Mouse (Mus musculus): ENCODE results near the gene Stpg2. TPM values are rescaled to one million over a fixed set of nuclear protein-coding genes. Genes with fewer than 3 reads are reported as not detected.
A peak's percentile ranks its signal among the peaks of the same experiment; 100 is the strongest.

The Stpg2 gene
- 0.06 TPM in 1 of 2 replicates, not detected in the other for polyA plus RNA-seq (2015; fragmentation: Nextera tagmentation; extraction: Ambion mirVana)

DNA sequence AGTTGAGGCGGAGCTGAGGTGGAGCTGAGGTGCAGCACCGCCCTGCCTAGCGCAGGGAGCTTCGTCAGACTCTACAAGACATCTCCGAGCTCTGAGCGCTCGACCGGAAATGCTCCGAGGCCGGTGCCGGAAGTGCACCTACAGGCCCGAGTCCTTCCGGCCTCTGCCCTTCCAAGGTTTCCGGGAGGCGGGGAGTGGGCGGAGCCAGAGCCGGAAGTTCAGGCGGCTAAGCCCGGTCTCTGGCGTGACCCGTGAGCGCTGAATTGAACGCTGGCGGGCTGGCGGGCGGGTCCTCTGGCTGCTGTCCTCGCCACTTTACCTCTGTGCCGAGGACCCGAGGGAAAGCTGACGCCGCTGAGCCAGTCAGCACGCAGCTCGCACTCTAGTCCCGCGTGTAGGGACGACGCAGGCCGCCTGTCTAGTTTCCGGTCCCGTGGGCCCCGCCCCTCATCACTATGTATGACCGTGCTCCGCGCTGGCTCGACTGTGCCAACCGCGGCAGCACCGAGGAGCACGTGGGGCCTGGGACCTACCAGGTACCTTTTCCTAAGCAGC lies at the start of gene Stpg2:
Gene Stpg2, plus strand, starts transcription at position 251 of the 555 bp plus-strand sequence.
- peak within 1 kb of the TSS; percentile 62 for H3K4me3 ChIP-seq
- no peaks in the 10 kb centered on the region for H3K9me3 ChIP-seq
- peak within 1 kb of the TSS; percentile 98 for H3K27ac ChIP-seq (replicated peaks)
- no peaks in the 10 kb centered on the region for H3K36me3 ChIP-seq
- ATAC-seq (ENCODE audit: low FRiP score, low read depth) = peak; percentile 99
- under 1% methylated on average over 49 of the region's 49 CpGs for WGBS
- H3K4me1 ChIP-seq (replicated peaks) = peaks cover 5% of the 10 kb centered on the region
- peak within 1 kb of the TSS; percentile 67 for H3K9ac ChIP-seq
- peak within 1 kb of the TSS; percentile 90 for H3K4me2 ChIP-seq
- peaks cover 24% of the 10 kb centered on the region for H3K27me3 ChIP-seq

- ATAC-seq (ENCODE audit: low FRiP score, low read depth) = no peak
- no peak overlapping the region for H3K4me2 ChIP-seq
- 68% methylated on average over 2 of the region's 2 CpGs for WGBS
- H3K27ac ChIP-seq (replicated peaks) = no peak overlapping the region
- H3K4me1 ChIP-seq (replicated peaks) = no peaks in the 10 kb centered on the region
- no peak overlapping the region for H3K9ac ChIP-seq
- H3K9me3 ChIP-seq = no peaks in the 10 kb centered on the region
- H3K27me3 ChIP-seq = no peaks in the 10 kb centered on the region
- no peak overlapping the region for H3K4me3 ChIP-seq
- H3K36me3 ChIP-seq = no peaks in the 10 kb centered on the region
Observed at GRCm38 (mm10) chr3:139162146-139162545, 43.3 kb upstream of the Stpg2 start.

DNA sequence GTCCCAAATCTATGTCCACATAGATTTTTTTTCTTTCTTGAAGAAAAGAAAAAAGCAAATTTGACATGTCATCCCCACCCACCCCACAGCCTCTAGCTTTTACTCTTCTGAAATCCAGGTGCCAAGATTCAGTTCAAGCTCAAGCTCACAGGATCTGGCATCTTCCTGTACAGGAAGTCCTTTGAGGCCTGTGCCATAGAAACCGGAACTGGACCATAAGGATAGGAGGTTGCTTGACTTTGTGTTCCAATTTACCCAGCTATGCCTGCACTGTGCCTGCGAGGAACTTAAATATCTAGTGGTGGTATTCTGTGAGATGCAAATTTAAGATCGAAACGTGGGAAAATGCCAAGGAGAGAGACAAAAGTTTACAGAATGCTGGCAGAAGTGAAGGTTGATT lies 42.8 kb upstream of the Stpg2 start:
- Histone ChIP-seq H3K4me2 (no peak overlapping the region), H3K4me3 (no peak overlapping the region), H3K27me3 (no peaks in the 10 kb centered on the region), H3K9ac (no peak overlapping the region), H3K4me1 (replicated peaks) (no peaks in the 10 kb centered on the region), H3K27ac (replicated peaks) (no peak overlapping the region), H3K36me3 (no peaks in the 10 kb centered on the region), H3K9me3 (no peaks in the 10 kb centered on the region)
- no peak for ATAC-seq (ENCODE audit: low FRiP score, low read depth)
- WGBS = 81% methylated on average over 4 of the region's 4 CpGs

GRCm38 (mm10) chr3:139168510-139169269 lies 36.8 kb upstream of the Stpg2 start:
- ATAC-seq (ENCODE audit: low FRiP score, low read depth) = no peak
- Histone ChIP-seq H3K27me3 (no peaks in the 10 kb centered on the region), H3K27ac (replicated peaks) (no peak overlapping the region; the same call in 1 of the 2 replicates), H3K36me3 (no peaks in the 10 kb centered on the region), H3K4me3 (no peak overlapping the region), H3K4me2 (no peak overlapping the region), H3K9ac (no peak overlapping the region), H3K9me3 (no peaks in the 10 kb centered on the region), H3K4me1 (replicated peaks) (peaks cover 4% of the 10 kb centered on the region; the same call in 1 of the 2 replicates)
- WGBS = 26% methylated on average over 4 of the region's 4 CpGs

DNA sequence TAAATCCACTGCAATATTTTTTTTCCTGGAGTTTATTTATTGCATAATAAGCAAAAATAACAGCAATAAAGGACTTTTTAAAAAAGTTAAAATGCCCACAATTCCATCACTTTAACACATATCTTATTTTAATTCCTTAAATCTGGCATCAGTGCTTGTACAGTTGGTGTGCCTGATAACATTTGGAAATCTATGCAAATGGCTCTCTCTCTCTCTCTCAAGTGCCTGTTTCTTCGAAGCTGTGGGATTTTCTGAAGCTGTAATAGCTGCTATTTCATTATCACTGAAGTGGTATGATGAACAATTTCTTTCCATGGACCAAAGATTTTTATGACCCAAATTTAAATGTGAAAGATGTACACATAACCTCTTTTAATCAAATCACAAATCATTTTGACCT lies 35.8 kb upstream of the Stpg2 start:
- no peaks in the 10 kb centered on the region for H3K27me3 ChIP-seq
- 46% methylated on average over 1 of the region's 1 CpGs for WGBS
- H3K9me3 ChIP-seq = no peaks in the 10 kb centered on the region
- H3K36me3 ChIP-seq = no peaks in the 10 kb centered on the region
- no peak overlapping the region for H3K4me2 ChIP-seq
- no peak overlapping the region for H3K9ac ChIP-seq
- ATAC-seq (ENCODE audit: low FRiP score, low read depth) = no peak
- H3K4me1 ChIP-seq (replicated peaks) = peaks cover 4% of the 10 kb centered on the region; the same call in 1 of the 2 replicates
- no peak overlapping the region for H3K27ac ChIP-seq (replicated peaks)
- no peak overlapping the region for H3K4me3 ChIP-seq

GRCm38 (mm10) chr3:139176936-139177335 lies 28.6 kb upstream of the Stpg2 start:
- H3K27ac ChIP-seq (replicated peaks) = no peak overlapping the region
- H3K4me3 ChIP-seq = no peak overlapping the region
- no peaks in the 10 kb centered on the region for H3K27me3 ChIP-seq
- no peak overlapping the region for H3K9ac ChIP-seq
- no peaks in the 10 kb centered on the region for H3K9me3 ChIP-seq
- H3K36me3 ChIP-seq = no peaks in the 10 kb centered on the region
- WGBS = 11% methylated on average over 1 of the region's 1 CpGs
- ATAC-seq (ENCODE audit: low FRiP score, low read depth) = no peak
- no peak overlapping the region for H3K4me2 ChIP-seq
- no peaks in the 10 kb centered on the region for H3K4me1 ChIP-seq (replicated peaks)

DNA sequence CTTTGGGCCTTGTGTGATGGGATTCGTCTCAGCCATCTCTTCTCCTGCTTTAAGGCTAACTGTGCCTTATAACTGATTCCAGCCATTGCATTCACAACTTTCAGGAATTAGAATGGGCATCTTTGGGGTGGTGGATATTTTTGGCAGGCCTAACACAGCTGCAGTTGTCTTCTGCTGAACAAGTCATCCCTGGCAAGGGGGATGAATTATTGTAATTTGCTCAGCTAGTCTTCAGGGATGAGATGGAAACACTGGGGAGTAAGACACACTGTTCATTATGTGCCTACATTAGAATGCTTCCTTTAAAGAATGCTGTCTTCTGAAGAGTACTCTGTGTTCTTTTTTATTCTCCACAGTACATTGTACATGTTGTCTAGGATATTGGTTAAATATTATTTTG lies 14.0 kb upstream of the Stpg2 start:
- ATAC-seq (ENCODE audit: low FRiP score, low read depth) = no peak
- WGBS = 66% methylated on average over 1 of the region's 1 CpGs
- no peak overlapping the region for H3K9ac ChIP-seq

DNA sequence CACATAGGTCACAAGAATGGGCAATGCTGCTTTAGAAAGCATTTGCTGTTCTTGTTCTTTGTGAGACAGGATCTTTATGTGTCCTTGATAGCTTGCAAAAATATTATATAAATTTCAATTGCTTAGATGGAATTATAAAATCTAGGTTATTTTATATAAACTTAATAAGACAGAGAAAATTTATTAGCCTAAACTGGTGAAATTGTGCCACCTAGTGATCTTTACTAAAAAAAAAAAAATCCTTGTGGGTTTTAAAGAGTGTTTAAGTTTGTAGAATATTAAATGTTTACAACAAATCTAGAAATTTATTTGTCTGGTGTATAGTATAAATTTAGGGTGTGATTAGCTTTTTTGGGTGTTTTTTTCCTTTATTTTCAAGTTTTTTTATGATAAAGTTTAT lies 11.6 kb upstream of the Stpg2 start:
- Histone ChIP-seq H3K36me3 (no peaks in the 10 kb centered on the region), H3K4me3 (no peak overlapping the region), H3K27me3 (no peaks in the 10 kb centered on the region), H3K9me3 (no peaks in the 10 kb centered on the region), H3K27ac (replicated peaks) (no peak overlapping the region), H3K4me1 (replicated peaks) (no peaks in the 10 kb centered on the region), H3K9ac (no peak overlapping the region), H3K4me2 (no peak overlapping the region)
- no peak for ATAC-seq (ENCODE audit: low FRiP score, low read depth)

More for the DNA sequence above, 14.0 kb upstream of the Stpg2 start:
- Histone ChIP-seq H3K27ac (replicated peaks) (no peak overlapping the region), H3K4me1 (replicated peaks) (no peaks in the 10 kb centered on the region), H3K9me3 (no peaks in the 10 kb centered on the region), H3K4me3 (no peak overlapping the region), H3K4me2 (no peak overlapping the region), H3K27me3 (no peaks in the 10 kb centered on the region), H3K36me3 (no peaks in the 10 kb centered on the region)

DNA sequence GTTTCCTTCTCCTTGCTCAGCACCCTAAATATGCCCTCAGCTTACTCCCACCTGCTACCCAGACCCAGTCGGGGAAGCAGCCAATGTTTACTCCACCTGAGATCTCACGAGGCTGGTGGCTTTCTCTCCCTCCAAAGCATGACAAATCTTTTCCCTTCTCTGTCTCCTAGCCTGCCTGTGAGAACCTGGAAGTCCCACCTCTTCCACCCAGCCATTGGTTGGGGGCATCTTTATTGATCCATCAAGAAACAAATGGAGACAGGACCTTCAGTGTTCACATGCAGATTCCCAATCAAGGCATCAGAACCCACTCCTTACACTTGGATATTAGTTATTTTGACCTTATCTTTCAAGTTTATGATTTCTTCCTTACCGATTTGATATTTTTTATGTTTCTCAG lies 7.1 kb upstream of the Stpg2 start:
- H3K4me3 ChIP-seq = no peak overlapping the region
- WGBS = 63% methylated on average over 3 of the region's 3 CpGs
- H3K9ac ChIP-seq = no peak overlapping the region
- H3K9me3 ChIP-seq = no peaks in the 10 kb centered on the region
- peaks cover 16% of the 10 kb centered on the region for H3K27me3 ChIP-seq
- no peaks in the 10 kb centered on the region for H3K36me3 ChIP-seq
- ATAC-seq (ENCODE audit: low FRiP score, low read depth) = no peak
- no peak overlapping the region for H3K27ac ChIP-seq (replicated peaks)
- H3K4me1 ChIP-seq (replicated peaks) = no peaks in the 10 kb centered on the region
- no peak overlapping the region for H3K4me2 ChIP-seq

DNA sequence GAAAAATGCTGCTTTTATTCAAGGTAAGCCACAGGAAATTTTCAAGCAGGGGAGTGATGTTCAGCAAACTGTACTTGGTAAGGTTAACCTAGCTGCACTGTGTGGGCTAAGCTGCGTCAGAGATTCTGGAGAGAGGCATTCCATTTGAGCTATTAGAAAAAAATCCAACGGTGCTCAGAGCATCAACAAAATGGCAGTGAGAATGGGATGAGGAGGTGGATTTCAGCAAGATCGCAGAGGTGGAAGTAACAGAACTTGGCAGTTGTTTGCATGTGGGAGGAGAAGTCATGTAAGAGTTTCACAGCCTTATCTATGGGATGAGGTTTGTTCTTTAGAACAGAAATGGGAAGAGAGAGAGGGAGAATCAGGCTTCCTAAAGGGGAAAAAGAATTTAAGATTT lies 5.2 kb upstream of the Stpg2 start:
- H3K27me3 ChIP-seq = peaks cover 24% of the 10 kb centered on the region
- H3K27ac ChIP-seq (replicated peaks) = no peak overlapping the region
- no peaks in the 10 kb centered on the region for H3K9me3 ChIP-seq
- H3K36me3 ChIP-seq = no peaks in the 10 kb centered on the region
- no peak overlapping the region for H3K4me3 ChIP-seq
- peaks cover 5% of the 10 kb centered on the region for H3K4me1 ChIP-seq (replicated peaks)
- 80% methylated on average over 3 of the region's 3 CpGs for WGBS
- ATAC-seq (ENCODE audit: low FRiP score, low read depth) = no peak
- H3K4me2 ChIP-seq = no peak overlapping the region
- H3K9ac ChIP-seq = no peak overlapping the region

- ATAC-seq (ENCODE audit: low FRiP score, low read depth) = no peak
- Histone ChIP-seq H3K4me1 (replicated peaks) (no peaks in the 10 kb centered on the region), H3K4me2 (no peak overlapping the region), H3K9me3 (no peaks in the 10 kb centered on the region), H3K4me3 (no peak overlapping the region), H3K9ac (no peak overlapping the region), H3K27me3 (no peaks in the 10 kb centered on the region), H3K36me3 (no peaks in the 10 kb centered on the region), H3K27ac (replicated peaks) (no peak overlapping the region)
- WGBS = 65% methylated on average over 9 of the region's 9 CpGs
Observed at GRCm38 (mm10) chr3:139216945-139217344, 11.5 kb downstream of the Stpg2 start.

- Histone ChIP-seq H3K27ac (replicated peaks) (no peak overlapping the region), H3K27me3 (no peaks in the 10 kb centered on the region), H3K4me3 (no peak overlapping the region), H3K4me2 (no peak overlapping the region), H3K4me1 (replicated peaks) (no peaks in the 10 kb centered on the region), H3K9me3 (no peaks in the 10 kb centered on the region), H3K36me3 (no peaks in the 10 kb centered on the region), H3K9ac (no peak overlapping the region)
- WGBS = 45% methylated on average over 3 of the region's 3 CpGs
- 0 out of 2 replicates have a peak, but pooled peaks have one; percentile 54 for ATAC-seq (ENCODE audit: low FRiP score, low read depth)
Observed at GRCm38 (mm10) chr3:139225123-139225522, 19.6 kb downstream of the Stpg2 start.

Measured in hindbrain, embryonic 15.5 days (tissue).